Mouse (Mus musculus) bone marrow, adult 2 months (tissue): ENCODE results near the gene Gtf2ird1. TPM values are rescaled to one million over a fixed set of nuclear protein-coding genes. Genes with fewer than 3 reads are reported as not detected.

ENCODE experiments used
- H3K27ac ChIP-seq: fragments of 200-500 bp; 2 replicates; pipeline ENCODE4 v1.5.1; 2012; ENCODE audit warnings: low read depth, mild to moderate bottlenecking, control low read depth, inconsistent platforms, low read length; ENCODE audit not compliant: control insufficient read depth, poor library complexity, insufficient read depth
- H3K4me1 ChIP-seq: fragments of 200-500 bp; 2 replicates; pipeline ENCODE4 v1.6.1; 2011; ENCODE audit warnings: low read length; ENCODE audit not compliant: control insufficient read depth, insufficient read depth
- H3K4me3 ChIP-seq: fragments of 200-500 bp; replicated peaks from 2 replicates; pipeline ENCODE3; 2011; ENCODE audit warnings: mild to moderate bottlenecking, low read depth, low read length, control low read depth; ENCODE audit not compliant: control insufficient read depth
- CTCF ChIP-seq: fragments of 200-500 bp; IDR thresholded peaks from 2 replicates; pipeline ENCODE4 v1.5.1; 2011; ENCODE audit warnings: low read length, control low read depth; ENCODE audit not compliant: control insufficient read depth, insufficient read depth
- POLR2A ChIP-seq: fragments of 200-500 bp; IDR thresholded peaks from 2 replicates; pipeline ENCODE4 v1.6.1; 2011; ENCODE audit warnings: low read depth, mild to moderate bottlenecking, control low read depth, low read length, borderline replicate concordance; ENCODE audit not compliant: control insufficient read depth
- WGBS: fragments of 180-500 bp; shearing (Covaris S2); methylation state at CpG from one replicate; pipeline ENCODE4 v1.1.7; 2018; 5-methylcytosine and 5-hydroxymethylcytosine counted together
- polyA plus RNA-seq: library from polyadenylated mRNA; stranded (reverse); fragments of >200 nt; gene quantifications from 2 replicates; pipeline ENCODE4 v1.2.4, GENCODE M21; 2011; ENCODE audit warnings: low replicate concordance; ENCODE audit not compliant: missing spikeins, insufficient read depth, insufficient read length

Gene Gtf2ird1
- polyA plus RNA-seq, 1 experiment = 13.1 TPM

DNA sequence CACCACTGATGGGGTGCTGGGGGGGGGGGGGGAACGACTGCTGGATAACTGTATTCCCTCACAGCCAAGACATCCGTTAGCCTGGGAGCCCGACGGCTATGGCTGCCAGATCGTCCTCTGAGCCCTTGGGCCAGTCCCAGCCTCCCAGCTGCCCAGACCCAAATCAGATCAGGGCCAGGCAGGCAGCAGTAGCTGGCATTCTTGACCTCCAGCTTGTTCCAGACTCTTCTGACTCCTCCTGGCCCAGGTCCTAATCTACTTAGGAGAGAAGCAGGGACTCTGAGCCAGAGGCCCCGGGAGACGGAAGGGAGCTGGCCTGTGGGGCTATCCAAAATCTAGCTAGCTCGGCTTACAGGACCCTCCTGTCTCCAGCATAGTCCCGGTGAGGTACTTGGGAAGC is 35.5 kb downstream of the Gtf2ird1 start:
- no peak overlapping the region for H3K27ac ChIP-seq
- H3K4me1 ChIP-seq = no peaks in the 10 kb centered on the region
- WGBS = 83% methylated on average over 9 of the region's 9 CpGs
- H3K4me3 ChIP-seq = no peak overlapping the region
- TF ChIP-seq POLR2A = no peak
- no peak for TF ChIP-seq CTCF

- Histone ChIP-seq H3K27ac (no peak overlapping the region), H3K4me3 (no peak overlapping the region), H3K4me1 (no peaks in the 10 kb centered on the region)
- WGBS = 84% methylated on average over 5 of the region's 5 CpGs
- TF ChIP-seq POLR2A = no peak
- TF ChIP-seq CTCF = no peak
Observed at GRCm38 (mm10) chr5:134419700-134420099, 36.8 kb downstream of the Gtf2ird1 start.

DNA sequence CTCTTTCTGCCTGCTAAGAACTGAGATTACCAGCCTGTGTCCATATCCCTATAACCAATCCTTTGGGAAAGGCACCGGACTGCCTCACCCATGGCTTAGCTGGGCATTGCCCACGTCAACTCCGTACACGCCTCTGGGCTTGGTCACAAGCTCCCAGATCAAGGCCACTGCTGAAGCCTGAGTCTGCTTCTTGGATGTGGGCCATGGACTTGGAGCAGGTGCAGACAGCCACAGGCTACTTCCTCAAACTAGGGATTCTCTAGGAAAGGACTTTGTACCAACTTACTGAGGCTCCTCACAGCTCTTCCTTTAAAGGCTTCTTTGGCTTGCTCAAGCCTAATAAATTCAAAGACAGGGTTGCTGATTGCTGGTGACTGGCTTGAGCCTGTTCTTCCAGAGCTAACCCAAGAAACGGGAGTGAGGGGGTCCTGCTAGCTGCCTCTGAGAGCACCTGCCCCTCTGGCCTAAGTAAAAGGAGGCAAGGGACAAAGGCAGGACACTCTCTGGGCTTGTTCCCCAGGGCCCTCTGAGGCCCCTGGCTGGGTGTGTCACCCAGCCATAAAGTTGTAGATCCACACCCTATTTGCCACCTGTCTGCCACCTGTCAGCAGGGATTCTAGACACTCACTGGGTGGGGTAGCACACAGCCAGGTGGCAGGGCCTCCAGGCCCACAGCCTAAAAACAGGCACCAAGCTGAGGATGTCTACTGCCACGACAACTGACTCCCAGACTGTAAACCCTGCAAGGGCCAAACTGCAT is 38.0 kb downstream of the Gtf2ird1 start:
- Histone ChIP-seq H3K27ac (no peak overlapping the region), H3K4me1 (no peaks in the 10 kb centered on the region), H3K4me3 (no peak overlapping the region)
- WGBS = 86% methylated on average over 6 of the region's 6 CpGs
- TF ChIP-seq CTCF (no peak), POLR2A (no peak)

DNA sequence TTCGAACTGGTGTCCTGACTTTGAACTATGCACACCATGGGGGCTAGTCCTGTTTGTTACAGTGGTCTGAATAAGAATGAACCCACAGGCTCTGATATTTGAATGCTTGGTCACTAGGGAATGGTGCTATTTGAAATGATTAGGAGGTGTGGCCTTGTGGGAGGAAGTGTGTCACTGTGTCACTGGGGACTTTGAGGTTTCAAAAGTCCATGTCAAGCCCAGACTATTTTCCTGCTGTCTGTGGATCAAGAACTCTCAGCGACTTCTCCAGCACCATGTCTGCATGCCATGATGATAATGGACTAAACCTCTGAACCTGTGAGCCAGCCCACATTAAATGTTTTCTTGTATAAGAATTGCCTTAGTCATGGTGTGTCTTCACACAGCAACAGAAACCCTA is 44.2 kb downstream of the Gtf2ird1 start:
- no peaks in the 10 kb centered on the region; the same call in 1 of the 2 replicates for H3K4me1 ChIP-seq
- H3K27ac ChIP-seq = no peak overlapping the region
- TF ChIP-seq POLR2A (no peak), CTCF (no peak)
- 40% methylated on average over 2 of the region's 2 CpGs for WGBS
- H3K4me3 ChIP-seq = no peak overlapping the region

DNA sequence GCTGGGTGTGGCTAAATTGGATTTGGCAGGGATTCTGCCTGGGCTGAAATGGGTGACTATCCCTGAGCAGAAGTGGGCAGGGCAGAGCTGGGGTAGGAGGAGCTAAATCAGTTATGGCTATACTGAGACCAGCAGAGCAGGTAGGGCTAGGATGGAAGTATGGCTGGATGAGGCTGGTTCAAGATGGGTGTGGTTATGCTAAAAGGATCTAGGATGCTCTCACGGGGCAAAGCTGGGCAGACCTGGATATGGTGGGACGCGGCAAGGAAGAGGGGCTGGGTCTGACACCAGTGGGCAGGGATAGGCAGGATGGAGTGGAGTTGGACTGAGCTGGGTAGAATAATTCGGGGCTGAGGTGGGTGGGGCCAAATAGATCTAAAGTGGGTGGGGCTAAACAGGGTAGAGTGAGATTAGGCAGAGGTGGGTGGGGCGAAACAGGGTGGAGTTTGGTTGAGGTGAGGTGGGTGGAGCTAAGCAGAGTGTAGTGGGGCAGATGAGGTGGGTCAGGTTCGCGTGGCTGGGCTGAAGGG is 46.1 kb downstream of the Gtf2ird1 start:
- TF ChIP-seq POLR2A = no peak
- TF ChIP-seq CTCF = no peak
- Histone ChIP-seq H3K4me1 (no peaks in the 10 kb centered on the region; the same call in 1 of the 2 replicates), H3K4me3 (no peak overlapping the region), H3K27ac (no peak overlapping the region)
- 92% methylated on average over 7 of the region's 7 CpGs for WGBS

DNA sequence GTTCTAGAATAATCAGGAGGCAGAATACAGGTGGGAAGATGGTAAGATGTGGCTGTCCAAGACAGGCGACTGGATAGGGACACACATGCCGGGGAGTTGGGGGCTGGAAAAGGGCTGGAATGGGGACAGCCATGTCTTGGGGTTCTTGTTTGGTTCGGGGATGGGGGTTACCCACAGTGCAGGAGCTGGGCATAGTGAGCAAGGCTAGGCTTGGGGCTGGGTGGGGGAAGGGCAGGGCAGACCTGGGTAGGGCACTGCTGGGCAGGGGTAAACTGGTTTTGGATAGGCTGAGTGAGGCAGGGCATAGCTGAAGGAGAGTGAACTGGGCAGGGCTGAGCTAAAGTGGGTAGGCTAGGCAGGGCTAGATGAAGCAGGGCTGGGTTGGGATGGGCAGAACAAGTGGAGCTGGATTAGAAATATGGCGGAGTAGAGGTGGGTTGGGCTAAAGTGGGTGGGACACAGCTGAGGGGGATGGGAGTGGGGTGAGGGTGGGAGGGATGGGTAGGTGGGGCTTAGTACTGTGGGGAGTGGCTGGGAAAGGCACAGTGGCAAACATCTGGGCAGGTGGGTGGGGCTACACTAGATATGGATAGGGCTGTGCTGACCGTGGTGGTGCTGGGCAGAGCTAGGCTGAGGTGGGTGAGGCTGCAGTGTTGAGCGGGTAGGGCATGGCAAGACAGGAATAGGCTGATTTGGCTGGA is 46.8 kb downstream of the Gtf2ird1 start:
- TF ChIP-seq POLR2A (no peak), CTCF (no peak)
- Histone ChIP-seq H3K4me1 (no peaks in the 10 kb centered on the region; the same call in 1 of the 2 replicates), H3K4me3 (no peak overlapping the region), H3K27ac (no peak overlapping the region)
- WGBS = 83% methylated on average over 6 of the region's 6 CpGs

DNA sequence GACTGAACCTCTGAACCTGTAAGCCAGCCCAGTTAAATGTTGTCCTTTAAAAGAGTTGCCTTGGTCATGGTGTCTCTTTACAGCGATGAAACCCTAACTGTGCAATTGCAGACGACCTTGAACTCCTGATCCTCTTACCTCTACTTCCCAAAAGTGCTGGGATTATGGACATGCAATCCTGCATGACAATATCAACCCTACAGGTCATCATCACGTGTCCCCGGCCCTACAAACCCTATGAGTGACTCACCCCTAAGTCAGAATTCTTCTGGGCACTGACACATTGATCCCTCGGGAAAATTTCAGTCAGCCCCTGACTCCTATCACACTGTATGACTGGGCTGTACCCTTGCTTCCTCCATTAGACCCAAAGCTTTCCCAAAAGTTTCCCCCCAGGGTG is 48.4 kb downstream of the Gtf2ird1 start:
- Histone ChIP-seq H3K27ac (no peak overlapping the region), H3K4me1 (no peaks in the 10 kb centered on the region; the same call in 1 of the 2 replicates), H3K4me3 (no peak overlapping the region)
- 74% methylated on average over 5 of the region's 5 CpGs for WGBS
- TF ChIP-seq CTCF = no peak
- no peak for TF ChIP-seq POLR2A

DNA sequence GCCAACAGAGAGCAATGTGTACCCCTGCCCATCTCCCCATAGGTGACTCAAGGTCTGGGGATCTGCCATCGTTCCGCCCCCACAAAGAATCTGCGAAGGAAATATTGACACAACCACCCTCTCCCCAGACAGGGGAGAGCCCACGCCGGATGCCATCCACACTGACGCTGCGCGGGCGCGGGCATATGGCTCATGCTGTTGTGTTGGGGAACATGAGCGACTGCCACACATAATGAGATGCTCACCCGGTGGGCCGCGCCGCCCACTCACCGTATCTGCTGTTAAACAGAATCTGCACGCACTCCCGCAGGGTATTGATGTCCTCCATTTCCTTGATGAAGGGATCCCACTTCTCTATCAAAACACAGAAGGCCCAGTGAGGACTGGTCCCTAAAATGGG is 54.7 kb downstream of the Gtf2ird1 start:
- Histone ChIP-seq H3K4me1 (peaks cover 2% of the 10 kb centered on the region; the same call in 1 of the 2 replicates), H3K27ac (no peak overlapping the region), H3K4me3 (no peak overlapping the region)
- no peak for TF ChIP-seq CTCF
- TF ChIP-seq POLR2A = no peak
- WGBS = 93% methylated on average over 18 of the region's 18 CpGs
